Mouse (Mus musculus): ENCODE data around the gene Pip5k1a. TPM values are rescaled to one million over a fixed set of nuclear protein-coding genes. Genes with fewer than 3 reads are reported as not detected.

Pip5k1a gene
- polyA plus RNA-seq, 1 experiment from 2014 or later, result 14.6 TPM

DNA sequence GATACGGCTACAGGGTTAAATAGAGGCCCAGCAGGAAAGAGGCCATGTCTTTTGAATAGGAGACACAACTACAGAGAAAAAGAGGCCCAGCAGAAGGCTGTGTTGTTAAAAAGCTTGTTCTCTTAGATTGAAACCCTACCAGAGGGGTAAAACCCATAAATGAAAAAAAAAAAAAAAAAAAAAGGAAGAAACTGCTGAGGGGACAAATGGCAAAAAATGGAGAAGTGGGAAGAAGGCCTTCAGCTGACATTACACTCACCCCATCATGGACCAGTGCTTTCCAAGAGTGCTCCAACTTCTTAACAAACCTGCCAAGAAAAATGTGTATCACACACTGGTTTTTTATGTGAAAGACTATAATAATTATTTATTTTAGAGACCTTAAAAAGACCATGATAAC, 41.2 kb downstream of the Pip5k1a start:
- no peak overlapping the region for H3K9ac ChIP-seq (replicated peaks; ENCODE audit: low read depth, low read length)
- no peaks in the 10 kb centered on the region for H3K27me3 ChIP-seq (ENCODE audit: control insufficient read depth, insufficient read depth, low read length)
- H3K4me2 ChIP-seq (replicated peaks; ENCODE audit: low read depth, low read length), result no peak overlapping the region
- WGBS, result 100% methylated on average over 1 of the region's 1 CpGs
- no peak overlapping the region for H3K4me3 ChIP-seq (ENCODE audit: low read depth, low read length)
- no peak overlapping the region for H3K27ac ChIP-seq (ENCODE audit: low read length)
- H3K4me1 ChIP-seq (ENCODE audit: control insufficient read depth, insufficient read depth, low read length), result no peaks in the 10 kb centered on the region
- H3K9me3 ChIP-seq (ENCODE audit: control insufficient read depth, low read depth, low read length), result no peaks in the 10 kb centered on the region
- H3K36me3 ChIP-seq (ENCODE audit: control insufficient read depth, insufficient read depth, low read length), result peaks cover 80% of the 10 kb centered on the region
- no peak for ATAC-seq (ENCODE audit: insufficient number of reproducible peaks, insufficient read depth, low FRiP score, low read depth)

DNA sequence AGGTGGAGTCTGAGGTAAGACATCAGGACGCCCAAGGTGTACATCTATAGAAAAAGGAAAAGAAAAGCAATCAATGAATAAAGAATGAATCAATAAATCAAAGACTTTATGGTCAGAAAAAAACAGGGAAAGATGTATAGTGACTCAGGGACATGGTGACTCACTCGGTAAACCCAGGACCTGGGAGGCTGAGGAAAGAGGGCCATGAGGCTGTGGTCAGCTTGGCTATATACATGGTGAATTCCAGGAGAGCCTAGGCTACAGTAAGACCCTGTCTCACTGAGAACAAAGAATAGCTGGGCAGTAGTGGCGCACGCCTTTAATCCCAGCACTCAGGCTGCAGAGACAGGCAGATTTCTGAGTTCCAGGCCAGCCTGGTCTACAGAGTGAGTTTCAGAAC, 43.0 kb downstream of the Pip5k1a start:
- no peak for ATAC-seq (ENCODE audit: insufficient number of reproducible peaks, insufficient read depth, low FRiP score, low read depth)
- Histone ChIP-seq H3K9ac (replicated peaks; ENCODE audit: low read depth, low read length) (no peak overlapping the region), H3K27me3 (ENCODE audit: control insufficient read depth, insufficient read depth, low read length) (no peaks in the 10 kb centered on the region), H3K4me2 (replicated peaks; ENCODE audit: low read depth, low read length) (no peak overlapping the region), H3K4me1 (ENCODE audit: control insufficient read depth, insufficient read depth, low read length) (no peaks in the 10 kb centered on the region), H3K36me3 (ENCODE audit: control insufficient read depth, insufficient read depth, low read length) (peaks cover 84% of the 10 kb centered on the region), H3K4me3 (ENCODE audit: low read depth, low read length) (no peak overlapping the region), H3K9me3 (ENCODE audit: control insufficient read depth, low read depth, low read length) (no peaks in the 10 kb centered on the region), H3K27ac (ENCODE audit: low read length) (no peak overlapping the region)
- 94% methylated on average over 4 of the region's 4 CpGs for WGBS

DNA sequence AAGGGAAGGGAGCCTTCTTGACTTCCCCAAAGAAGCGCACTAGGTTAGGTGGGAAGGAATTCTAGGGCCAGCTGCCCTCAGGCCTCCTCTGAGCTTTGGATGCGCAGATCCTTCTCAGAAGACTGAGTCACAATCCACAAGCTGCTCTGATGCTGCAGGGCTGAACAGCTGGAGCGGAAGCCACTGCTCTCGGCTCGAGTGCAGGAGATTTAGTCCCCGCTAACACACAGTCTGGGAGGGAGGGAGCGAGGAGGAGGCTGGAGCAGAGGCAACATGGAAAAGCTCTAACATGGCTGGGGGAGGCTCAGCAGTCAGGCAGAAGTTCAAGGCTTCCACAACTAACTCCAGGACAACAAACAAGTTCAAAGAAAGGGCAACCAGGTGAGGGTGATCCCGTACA, 48.7 kb downstream of the Pip5k1a start:
- Histone ChIP-seq H3K27ac (ENCODE audit: low read length) (no peak overlapping the region), H3K4me3 (ENCODE audit: low read depth, low read length) (no peak overlapping the region), H3K36me3 (ENCODE audit: control insufficient read depth, insufficient read depth, low read length) (peaks cover 47% of the 10 kb centered on the region), H3K9me3 (ENCODE audit: control insufficient read depth, low read depth, low read length) (no peaks in the 10 kb centered on the region), H3K9ac (replicated peaks; ENCODE audit: low read depth, low read length) (no peak overlapping the region), H3K27me3 (ENCODE audit: control insufficient read depth, insufficient read depth, low read length) (no peaks in the 10 kb centered on the region), H3K4me2 (replicated peaks; ENCODE audit: low read depth, low read length) (no peak overlapping the region), H3K4me1 (ENCODE audit: control insufficient read depth, insufficient read depth, low read length) (peaks cover 5% of the 10 kb centered on the region)
- WGBS, result 69% methylated on average over 8 of the region's 8 CpGs
- ATAC-seq (ENCODE audit: insufficient number of reproducible peaks, insufficient read depth, low FRiP score, low read depth), result no peak

DNA sequence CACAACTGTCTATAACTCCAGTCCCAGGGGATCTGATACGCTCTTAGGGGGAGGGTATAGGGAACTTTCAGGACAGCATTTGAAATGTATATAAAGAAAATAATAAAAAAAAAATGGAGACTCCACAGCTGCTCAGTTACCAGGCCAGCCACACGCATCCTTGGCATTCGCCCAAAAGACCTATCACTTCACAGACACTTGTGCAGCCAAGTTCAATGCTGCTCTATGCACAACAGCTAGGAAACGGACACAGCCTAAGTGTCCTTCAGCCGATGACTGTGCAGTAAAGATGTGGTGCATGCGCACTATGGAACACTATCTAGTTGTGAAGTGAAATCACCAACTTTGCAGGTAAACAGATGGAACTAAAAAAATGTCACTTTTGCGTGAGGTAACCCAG, 50.5 kb downstream of the Pip5k1a start:
- Histone ChIP-seq H3K4me3 (ENCODE audit: low read depth, low read length) (no peak overlapping the region), H3K36me3 (ENCODE audit: control insufficient read depth, insufficient read depth, low read length) (peaks cover 31% of the 10 kb centered on the region), H3K4me2 (replicated peaks; ENCODE audit: low read depth, low read length) (no peak overlapping the region), H3K4me1 (ENCODE audit: control insufficient read depth, insufficient read depth, low read length) (peaks cover 5% of the 10 kb centered on the region), H3K27ac (ENCODE audit: low read length) (no peak overlapping the region), H3K27me3 (ENCODE audit: control insufficient read depth, insufficient read depth, low read length) (no peaks in the 10 kb centered on the region), H3K9ac (replicated peaks; ENCODE audit: low read depth, low read length) (no peak overlapping the region), H3K9me3 (ENCODE audit: control insufficient read depth, low read depth, low read length) (no peaks in the 10 kb centered on the region)
- ATAC-seq (ENCODE audit: insufficient number of reproducible peaks, insufficient read depth, low FRiP score, low read depth), result no peak
- WGBS, result 72% methylated on average over 7 of the region's 7 CpGs

DNA sequence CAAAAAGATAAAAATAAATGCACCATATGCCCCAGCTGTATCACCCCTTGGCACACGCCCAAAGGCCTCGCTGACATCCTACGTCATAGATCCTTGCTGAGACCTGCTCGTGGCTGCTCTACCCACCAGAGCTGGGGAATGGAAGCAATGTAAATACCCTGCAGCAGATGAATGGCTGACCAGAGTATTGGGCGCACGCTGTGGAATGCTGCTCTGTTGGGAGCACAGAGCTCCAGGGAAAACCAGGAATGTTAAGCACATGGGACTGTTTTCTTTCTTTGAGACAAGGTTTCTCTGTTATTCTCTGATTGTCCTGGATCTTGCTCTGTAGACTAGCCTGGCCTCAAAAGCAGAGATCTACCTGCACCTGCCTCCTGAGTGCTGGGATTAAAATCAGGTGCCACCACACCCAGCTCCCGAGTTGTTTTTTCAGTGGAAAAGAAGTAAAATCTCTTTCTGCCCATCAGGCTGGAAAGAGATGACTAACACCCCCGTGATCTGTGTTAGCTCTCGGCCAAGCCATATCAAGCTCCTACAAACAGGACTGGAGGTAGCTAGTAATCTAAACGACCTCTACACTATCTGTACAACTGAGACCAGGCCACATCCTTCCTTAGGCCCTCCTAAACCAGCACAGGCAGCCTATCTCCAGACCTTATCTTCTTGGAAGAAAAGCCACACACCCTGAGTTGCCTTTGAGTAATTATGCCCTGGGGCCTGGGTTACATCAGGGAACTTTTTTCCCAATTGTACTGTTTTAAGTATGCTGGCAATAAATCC, 52.1 kb downstream of the Pip5k1a start:
- H3K4me3 ChIP-seq (ENCODE audit: low read depth, low read length), result no peak overlapping the region
- no peaks in the 10 kb centered on the region for H3K9me3 ChIP-seq (ENCODE audit: control insufficient read depth, low read depth, low read length)
- ATAC-seq (ENCODE audit: insufficient number of reproducible peaks, insufficient read depth, low FRiP score, low read depth), result peak; percentile 81
- no peak overlapping the region for H3K4me2 ChIP-seq (replicated peaks; ENCODE audit: low read depth, low read length)
- peaks cover 16% of the 10 kb centered on the region for H3K36me3 ChIP-seq (ENCODE audit: control insufficient read depth, insufficient read depth, low read length)
- WGBS, result 19% methylated on average over 10 of the region's 10 CpGs
- peaks cover 5% of the 10 kb centered on the region for H3K4me1 ChIP-seq (ENCODE audit: control insufficient read depth, insufficient read depth, low read length)
- H3K27me3 ChIP-seq (ENCODE audit: control insufficient read depth, insufficient read depth, low read length), result no peaks in the 10 kb centered on the region
- H3K27ac ChIP-seq (ENCODE audit: low read length), result peak overlapping the region; percentile 35; the same call in 1 of the 2 replicates
- no peak overlapping the region for H3K9ac ChIP-seq (replicated peaks; ENCODE audit: low read depth, low read length)

DNA sequence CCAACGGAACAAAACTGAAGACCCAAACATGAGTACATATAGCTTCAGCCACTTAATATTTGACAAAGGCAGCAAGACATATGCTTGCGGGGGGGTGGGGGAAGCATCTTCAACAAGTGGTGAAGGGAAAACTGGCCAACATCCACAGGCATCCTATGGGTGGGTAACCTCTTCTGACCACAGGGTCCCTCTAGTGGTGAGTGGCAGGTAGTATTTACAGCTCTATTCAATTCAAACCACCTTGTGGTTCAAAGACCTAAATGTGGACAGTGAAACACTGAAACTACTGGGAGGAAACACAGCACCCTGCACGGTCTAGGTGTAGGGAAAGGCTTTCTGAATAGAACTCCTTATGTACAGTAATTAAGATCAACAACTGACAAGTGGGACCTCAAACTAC, 53.0 kb downstream of the Pip5k1a start:
- ATAC-seq (ENCODE audit: insufficient number of reproducible peaks, insufficient read depth, low FRiP score, low read depth), result no peak
- WGBS, result 44% methylated on average over 3 of the region's 3 CpGs
- Histone ChIP-seq H3K27ac (ENCODE audit: low read length) (no peak overlapping the region), H3K4me1 (ENCODE audit: control insufficient read depth, insufficient read depth, low read length) (peaks cover 5% of the 10 kb centered on the region), H3K9me3 (ENCODE audit: control insufficient read depth, low read depth, low read length) (no peaks in the 10 kb centered on the region), H3K36me3 (ENCODE audit: control insufficient read depth, insufficient read depth, low read length) (peaks cover 7% of the 10 kb centered on the region; the same call in 1 of the 2 replicates), H3K9ac (replicated peaks; ENCODE audit: low read depth, low read length) (no peak overlapping the region), H3K4me2 (replicated peaks; ENCODE audit: low read depth, low read length) (no peak overlapping the region), H3K27me3 (ENCODE audit: control insufficient read depth, insufficient read depth, low read length) (no peaks in the 10 kb centered on the region), H3K4me3 (ENCODE audit: low read depth, low read length) (no peak overlapping the region)

DNA sequence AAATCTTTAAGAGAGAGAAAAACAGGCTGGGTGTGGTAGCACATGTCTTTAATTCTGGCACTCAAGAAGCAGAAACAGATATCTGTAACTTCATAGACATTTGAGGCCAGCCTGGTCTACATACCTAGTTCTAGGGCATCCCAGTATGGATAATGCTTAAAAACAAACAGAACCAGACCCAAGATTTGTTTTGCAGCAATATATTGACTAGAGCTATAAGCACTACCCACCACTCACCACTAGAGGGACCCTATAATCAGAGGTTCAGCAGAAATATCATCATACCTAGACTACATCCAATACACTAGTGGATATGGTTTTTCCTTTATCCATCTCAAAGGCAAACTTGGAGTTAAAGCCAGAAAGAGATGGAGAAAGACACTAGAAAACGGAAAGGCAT, 53.8 kb downstream of the Pip5k1a start:
- peaks cover 1% of the 10 kb centered on the region; the same call in 1 of the 2 replicates for H3K36me3 ChIP-seq (ENCODE audit: control insufficient read depth, insufficient read depth, low read length)
- ATAC-seq (ENCODE audit: insufficient number of reproducible peaks, insufficient read depth, low FRiP score, low read depth), result no peak
- no peaks in the 10 kb centered on the region for H3K27me3 ChIP-seq (ENCODE audit: control insufficient read depth, insufficient read depth, low read length)
- no peak overlapping the region for H3K4me2 ChIP-seq (replicated peaks; ENCODE audit: low read depth, low read length)
- peaks cover 5% of the 10 kb centered on the region for H3K4me1 ChIP-seq (ENCODE audit: control insufficient read depth, insufficient read depth, low read length)
- H3K9ac ChIP-seq (replicated peaks; ENCODE audit: low read depth, low read length), result no peak overlapping the region
- H3K4me3 ChIP-seq (ENCODE audit: low read depth, low read length), result no peak overlapping the region
- no peak overlapping the region for H3K27ac ChIP-seq (ENCODE audit: low read length)
- H3K9me3 ChIP-seq (ENCODE audit: control insufficient read depth, low read depth, low read length), result no peaks in the 10 kb centered on the region
- 50% methylated on average over 1 of the region's 1 CpGs for WGBS

DNA sequence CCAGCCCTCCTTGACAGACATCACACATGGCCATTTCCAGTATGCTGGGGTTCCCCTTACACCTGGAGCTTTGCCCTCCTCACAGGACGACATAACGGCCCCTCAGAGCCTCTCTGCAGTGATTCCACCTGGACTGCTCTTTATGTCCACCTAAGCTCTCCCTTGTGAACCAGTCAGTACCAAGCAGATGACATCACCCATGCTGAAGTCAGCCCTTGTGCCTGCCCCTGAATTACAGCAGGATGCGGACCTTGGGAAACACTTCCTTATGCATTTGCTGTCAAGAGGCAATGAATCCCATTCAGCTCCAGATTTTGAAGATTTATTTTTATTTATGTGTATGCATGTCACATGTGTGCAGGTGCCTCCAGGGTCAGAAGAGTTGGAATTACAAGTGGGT, 58.8 kb downstream of the Pip5k1a start:
- H3K4me2 ChIP-seq (replicated peaks; ENCODE audit: low read depth, low read length), result no peak overlapping the region
- H3K36me3 ChIP-seq (ENCODE audit: control insufficient read depth, insufficient read depth, low read length), result no peaks in the 10 kb centered on the region
- 69% methylated on average over 3 of the region's 3 CpGs for WGBS
- no peak for ATAC-seq (ENCODE audit: insufficient number of reproducible peaks, insufficient read depth, low FRiP score, low read depth)
- H3K9me3 ChIP-seq (ENCODE audit: control insufficient read depth, low read depth, low read length), result no peaks in the 10 kb centered on the region
- H3K27me3 ChIP-seq (ENCODE audit: control insufficient read depth, insufficient read depth, low read length), result no peaks in the 10 kb centered on the region
- H3K4me1 ChIP-seq (ENCODE audit: control insufficient read depth, insufficient read depth, low read length), result no peaks in the 10 kb centered on the region
- H3K4me3 ChIP-seq (ENCODE audit: low read depth, low read length), result no peak overlapping the region
- no peak overlapping the region for H3K27ac ChIP-seq (ENCODE audit: low read length)
- no peak overlapping the region for H3K9ac ChIP-seq (replicated peaks; ENCODE audit: low read depth, low read length)

Data from stomach, embryonic 14.5 days (tissue).